Comparison of ENCODE assay signal across 26 mouse cellular contexts in the genomic region with DNA sequence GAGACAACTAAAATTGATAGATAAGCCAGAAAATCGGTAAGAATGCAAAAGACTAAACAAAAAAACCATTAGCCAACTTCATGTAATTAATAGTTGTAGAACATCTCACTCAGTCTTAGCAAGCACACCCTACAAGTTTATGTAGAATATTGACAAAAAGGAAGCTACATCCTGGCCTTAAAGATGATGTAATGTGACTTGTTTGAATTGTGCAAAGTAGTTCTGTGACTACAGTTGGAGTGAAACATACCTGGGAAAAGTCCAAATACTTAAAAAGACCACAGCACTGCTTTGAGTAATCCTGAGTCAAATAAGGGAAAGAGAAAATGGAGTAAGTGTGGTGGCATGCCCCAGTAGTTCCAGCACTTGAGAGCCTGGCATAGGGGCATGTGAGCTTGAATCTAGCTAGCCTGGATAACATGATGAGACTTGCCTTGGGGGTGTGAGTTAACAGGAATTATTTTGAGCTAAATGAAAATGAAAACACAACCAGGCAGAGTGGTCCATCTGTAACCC. TPM values are rescaled to one million over a fixed set of nuclear protein-coding genes. Genes with fewer than 3 reads are reported as not detected.
DNase-seq lines count a peak whose midpoint lies in the region; ATAC-seq and TF ChIP-seq lines count a peak whose summit lies in the region.
"Had no signal": no experiment of that assay in that cellular context is flagged by ENCODE, and none has a peak within 500 bp of the region (broad histone marks: within the 10 kb centered on the region; RNA-seq: fewer than 3 reads in every experiment).

No protein-coding gene starts in this region.

- no peak overlapping the region for H3K4me3 ChIP-seq in gastrocnemius, adult 2 months
- no peak overlapping the region for H3K4me3 ChIP-seq in liver, postnatal 0 days (ENCODE audit: low read depth, low read length)
- H3K4me3 ChIP-seq in CH12.LX (replicated peaks in 1 of 3; ENCODE audit: low read depth in 2 of 3, low read length in 2 of 3, poor library complexity in 1 of 3), result no peak overlapping the region
- H3K4me3 ChIP-seq: embryonic facial prominence, embryonic 10.5 days; embryonic facial prominence, embryonic 13.5 days; erythroblast, embryonic 14.5 days; forebrain, embryonic 10.5 days; forebrain, embryonic 13.5 days; hindbrain, embryonic 12.5 days; hindbrain, embryonic 15.5 days had no signal

- peak overlapping the region; percentile 28 for H3K27ac ChIP-seq in gastrocnemius, adult 2 months
- no peak overlapping the region for H3K27ac ChIP-seq in liver, postnatal 0 days (ENCODE audit: low read depth)
- H3K27ac ChIP-seq in CH12.LX (ENCODE audit: insufficient read depth, low read depth), result no peak overlapping the region
- H3K27ac ChIP-seq: embryonic facial prominence, embryonic 10.5 days; embryonic facial prominence, embryonic 13.5 days; forebrain, embryonic 10.5 days; forebrain, embryonic 13.5 days; hindbrain, embryonic 12.5 days; hindbrain, embryonic 15.5 days had no signal

- no peak overlapping the region for H3K4me2 ChIP-seq in liver, postnatal 0 days (ENCODE audit: low read depth, low read length)
- H3K4me2 ChIP-seq in CH12.LX (ENCODE audit: insufficient read depth, low read depth, poor library complexity, severe bottlenecking), result no peak overlapping the region
- H3K4me2 ChIP-seq: embryonic facial prominence, embryonic 13.5 days; forebrain, embryonic 13.5 days; heart, embryonic 11.5 days; hindbrain, embryonic 12.5 days; hindbrain, embryonic 15.5 days had no signal

- dilution Hi-C loops in CH12.LX (cut with MboI; ENCODE audit: extremely low pct_ligation_motif_present, extremely low pct_unique_long_range_greater_than_20kb, low sequenced_read_pairs), result no loop called here

- H3K79me2 ChIP-seq in CH12.LX (replicated peaks; ENCODE audit: control insufficient read depth, extremely low read depth, insufficient read depth, poor library complexity, severe bottlenecking), result no peaks in the 10 kb centered on the region

- no peak for TF ChIP-seq POLR2A in CH12.LX (IDR thresholded peaks at IDR 0.05; ENCODE audit: low read depth, low read length)

- in situ Hi-C loops in CH12.LX (cut with MboI; ENCODE audit: low pct_ligation_motif_present, low pct_unique_long_range_greater_than_20kb, low sequenced_read_pairs), result no loop called here

- no peaks in the 10 kb centered on the region for H3K9me3 ChIP-seq in liver, postnatal 0 days (ENCODE audit: low read length)
- no peaks in the 10 kb centered on the region for H3K9me3 ChIP-seq in CH12.LX (replicated peaks; ENCODE audit: low read length)
- H3K9me3 ChIP-seq: embryonic facial prominence, embryonic 10.5 days; embryonic facial prominence, embryonic 13.5 days; forebrain, embryonic 10.5 days; forebrain, embryonic 13.5 days; hindbrain, embryonic 12.5 days; hindbrain, embryonic 15.5 days had no signal

- H3K36me3 ChIP-seq in liver, postnatal 0 days (replicated peaks; ENCODE audit: insufficient read depth, low read length), result no peaks in the 10 kb centered on the region
- no peaks in the 10 kb centered on the region for H3K36me3 ChIP-seq in CH12.LX (replicated peaks in 1 of 2; ENCODE audit: control insufficient read depth in 1 of 2, insufficient read depth in 1 of 2, low read length in 1 of 2)
- H3K36me3 ChIP-seq: embryonic facial prominence, embryonic 10.5 days; embryonic facial prominence, embryonic 13.5 days; forebrain, embryonic 10.5 days; hindbrain, embryonic 12.5 days; hindbrain, embryonic 15.5 days had no signal

- no peak for TF ChIP-seq RAD21 in CH12.LX (IDR thresholded peaks at IDR 0.05; ENCODE audit: low read depth, low read length)

- 77% methylated on average over 1 of the region's 1 CpGs for WGBS in liver, postnatal 0 days (ENCODE audit: insufficient replicate concordance)

- TF ChIP-seq EP300 in liver, postnatal 0 days (IDR thresholded peaks at IDR 0.05; ENCODE audit: low read depth), result no peak
- TF ChIP-seq EP300 in CH12.LX (IDR thresholded peaks at IDR 0.05; ENCODE audit: low read length), result 0 out of 2 replicates have a peak, but pooled peaks have one; percentile 40

- H3K9ac ChIP-seq in liver, postnatal 0 days (replicated peaks), result no peak overlapping the region
- no peak overlapping the region for H3K9ac ChIP-seq in CH12.LX (ENCODE audit: insufficient read depth, low read depth)
- H3K9ac ChIP-seq: embryonic facial prominence, embryonic 13.5 days; forebrain, embryonic 13.5 days; hindbrain, embryonic 12.5 days; hindbrain, embryonic 15.5 days had no signal

- DNase-seq in gastrocnemius, adult 2 months, result no peak
- no peak for DNase-seq in gastrocnemius, postnatal 10 days
- no peak for DNase-seq in liver, postnatal 0 days
- DNase-seq in liver (no peak), CH12.LX (ENCODE audit: extremely low read depth) (peak; percentile 53), adipocyte (ENCODE audit: low spot score) (peak; percentile 41)
- no peak for DNase-seq in adrenal gland, postnatal 36 days
- DNase-seq in adrenal gland, postnatal 10 days, result no peak
- DNase-seq: adrenal gland, adult 8-10 months; cerebellum, adult 11 months; cerebellum, adult 2 months; cerebellum, adult 9-11 months; cerebellum, postnatal 36 days; embryo, embryonic 11 days; gastrocnemius, postnatal 25 days; kidney, adult 11 months had no signal

- H3K4me1 ChIP-seq in liver, postnatal 0 days (ENCODE audit: insufficient read depth), result peaks cover 33% of the 10 kb centered on the region
- H3K4me1 ChIP-seq in CH12.LX (ENCODE audit: control insufficient read depth in 1 of 2, insufficient read depth in 2 of 2), result peaks cover 0 to 17% of the 10 kb centered on the region in 2 experiments; a peak in 2 of 4 replicates
- H3K4me1 ChIP-seq: embryonic facial prominence, embryonic 13.5 days; forebrain, embryonic 10.5 days; hindbrain, embryonic 15.5 days had no signal

- no peak for TF ChIP-seq CTCF in gastrocnemius, adult 2 months (IDR thresholded peaks at IDR 0.05)
- TF ChIP-seq CTCF in liver, postnatal 0 days (IDR thresholded peaks at IDR 0.05; ENCODE audit: low read depth), result no peak
- no peak for TF ChIP-seq CTCF in CH12.LX (conservative IDR thresholded peaks at IDR 0.05 in 1 of 2, IDR thresholded peaks at IDR 0.05 in 1 of 2; ENCODE audit: low read depth in 2 of 2, low read length in 2 of 2)

- intact Hi-C loops in gastrocnemius, adult 2 months (cut with DNase I), result no loop called here

- no peaks in the 10 kb centered on the region for H3K27me3 ChIP-seq in liver, postnatal 0 days (ENCODE audit: insufficient read depth, low read length)
- H3K27me3 ChIP-seq in CH12.LX (replicated peaks), result no peaks in the 10 kb centered on the region
- H3K27me3 ChIP-seq: embryonic facial prominence, embryonic 13.5 days; forebrain, embryonic 13.5 days; hindbrain, embryonic 12.5 days; hindbrain, embryonic 15.5 days had no signal

- ATAC-seq in liver, postnatal 0 days, result peak; percentile 58; the same call in 1 of the 2 replicates
- ATAC-seq: CD4-positive, CD25-positive, alpha-beta regulatory T cell, adult 4 months; forebrain, embryonic 13.5 days; forebrain, embryonic 16.5 days had no signal

TF ChIP-seq in CH12.LX, 34 proteins besides CTCF, POLR2A, EP300 and RAD21:
- TF ChIP-seq MEF2A (IDR thresholded peaks at IDR 0.05; ENCODE audit: borderline replicate concordance, low read depth, low read length), result peak; percentile 40; the same call in 1 of the 2 replicates
- TF ChIP-seq CHD1 (IDR thresholded peaks at IDR 0.05; ENCODE audit: low read depth, low read length), result no peak
- TF ChIP-seq IRF4 (IDR thresholded peaks at IDR 0.05; ENCODE audit: low read depth, low read length), result peak; percentile 72; the same call in 1 of the 2 replicates
- TF ChIP-seq TBP (conservative IDR thresholded peaks at IDR 0.05; ENCODE audit: low read depth, low read length), result no peak
- TF ChIP-seq TCF12 (IDR thresholded peaks at IDR 0.05; ENCODE audit: low read depth, low read length), result no peak
- peak; percentile 85 for TF ChIP-seq BHLHE40 (IDR thresholded peaks at IDR 0.05; ENCODE audit: low read depth, low read length)
- TF ChIP-seq MAX (IDR thresholded peaks at IDR 0.05; ENCODE audit: low read length), result no peak
- peak; percentile 67 for TF ChIP-seq ETS1 (conservative IDR thresholded peaks at IDR 0.05; ENCODE audit: low read depth, low read length)
- no peak for TF ChIP-seq JUN (IDR thresholded peaks at IDR 0.05; ENCODE audit: insufficient read depth, low read depth, low read length)
- no peak for TF ChIP-seq GABPA (IDR thresholded peaks at IDR 0.05; ENCODE audit: insufficient replicate concordance, low read depth, low read length)
- TF ChIP-seq UBTF (IDR thresholded peaks at IDR 0.05; ENCODE audit: low read depth, low read length), result no peak
- TF ChIP-seq ZMIZ1 (IDR thresholded peaks at IDR 0.05; ENCODE audit: low read depth, low read length), result no peak
- TF ChIP-seq ZC3H11A (IDR thresholded peaks at IDR 0.05; ENCODE audit: low read depth, low read length), result no peak
- TF ChIP-seq MYC (IDR thresholded peaks at IDR 0.05; ENCODE audit: low read depth, low read length), result no peak
- TF ChIP-seq JUND (conservative IDR thresholded peaks at IDR 0.05; ENCODE audit: low read depth, low read length), result no peak
- TF ChIP-seq ELF1 (IDR thresholded peaks at IDR 0.05; ENCODE audit: low read depth, low read length), result no peak
- TF ChIP-seq USF1 (IDR thresholded peaks at IDR 0.05; ENCODE audit: low read depth, low read length), result no peak
- TF ChIP-seq NRF1 (IDR thresholded peaks at IDR 0.05; ENCODE audit: low read depth, low read length), result no peak

RNA-seq across cellular contexts. Expression of a gene that starts 26.2 kb away (rescaled TPM):
- total RNA-seq in gastrocnemius, adult 2 months (2021), result 1 to 10 TPM; 5.2 to 7.0 TPM
- total RNA-seq in gastrocnemius, postnatal 10 days (2021), result 1 to 10 TPM; 7.0 to 7.7 TPM
- 5.4 and 5.5 TPM in 2 replicates for polyA plus RNA-seq in liver, postnatal 0 days (2015; fragmentation: Nextera tagmentation; extraction: Ambion mirVana)
- total RNA-seq in CH12.LX (2012; rRNA removed), result 2.4 and 3.4 TPM in 2 replicates
- total RNA-seq in CH12.LX (2014; rRNA removed), result 2.3 and 2.4 TPM in 2 replicates
- polyA plus RNA-seq in CH12.LX (2012; ENCODE audit: insufficient read length, low read depth), result 2.3 and 3.1 TPM in 2 replicates
- total RNA-seq in adrenal gland, postnatal 36 days (2021), result 10 to 100 TPM; 14.5 to 16.6 TPM
- total RNA-seq in adrenal gland, postnatal 10 days (2021), result 10 to 100 TPM; 14.7 to 19.0 TPM

Comparison
In these comparisons a context has a peak if more than half of its experiments do, and no peak if none do; other contexts are left out.
1. DNase-seq: peak in CH12.LX (single experiment) and adipocyte (single experiment); none in gastrocnemius, adult 2 months (single experiment), gastrocnemius, postnatal 10 days (single experiment), liver, postnatal 0 days (single experiment), liver (single experiment), adrenal gland, postnatal 36 days (0 of 2) and adrenal gland, postnatal 10 days (single experiment).